Mouse (Mus musculus) kidney, adult 2 months (tissue): ENCODE measurements around the gene Vac14.

Source experiments
- CTCF ChIP-seq: fragments of 200-500 bp; conservative IDR thresholded peaks from 2 replicates; pipeline ENCODE4 v1.5.1; 2011; ENCODE audit warnings: low read depth, mild to moderate bottlenecking, control low read depth, low read length, moderate library complexity, mixed read lengths; ENCODE audit not compliant: insufficient read depth, insufficient read length
- POLR2A ChIP-seq: fragments of 200-500 bp; IDR thresholded peaks from one replicate; pipeline ENCODE4 v1.6.1; 2011; ENCODE audit warnings: low read depth, low read length, control low read depth

DNA sequence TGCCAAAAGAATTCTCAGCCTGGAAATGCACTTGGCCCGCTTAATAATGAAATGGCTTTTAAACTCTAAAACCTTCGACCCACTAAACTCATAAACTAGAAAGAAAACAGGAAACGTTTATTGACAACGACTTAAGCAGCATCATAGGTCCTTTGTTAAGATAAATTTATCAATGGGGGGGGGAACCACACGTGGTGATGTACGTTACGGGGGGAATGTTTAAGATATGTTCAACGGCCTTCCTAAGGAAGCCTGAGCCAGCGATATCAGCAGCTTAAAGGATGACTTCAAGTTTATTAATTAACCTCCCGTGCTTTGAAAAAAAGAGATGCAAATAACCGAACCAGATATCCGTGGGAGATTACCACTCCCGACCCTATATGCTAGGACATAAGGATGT is 131.9 kb downstream of the Vac14 start:
- TF ChIP-seq POLR2A (no peak), CTCF (no peak)
